Mouse (Mus musculus) myocyte (in vitro differentiated cells): ENCODE results near the gene Pip5kl1. TPM values are rescaled to one million over a fixed set of nuclear protein-coding genes. Genes with fewer than 3 reads are reported as not detected.
A peak's percentile ranks its signal among the peaks of the same experiment; 100 is the strongest.

ENCODE experiments used
- H3K27me3 ChIP-seq: one replicate; pipeline ENCODE4 v1.6.1; 2011; ENCODE audit not compliant: control insufficient read depth, insufficient read depth, insufficient read length
- H3K36me3 ChIP-seq: one replicate; pipeline ENCODE4 v1.6.1; 2011; ENCODE audit not compliant: control insufficient read depth, insufficient read depth
- H3K4me2 ChIP-seq: one replicate; pipeline ENCODE4 v1.6.1; 2011; ENCODE audit warnings: low read depth, control low read depth
- H3K4me3 ChIP-seq: one replicate; pipeline ENCODE4 v1.5.1; 2011; ENCODE audit warnings: mild to moderate bottlenecking, control low read depth, moderate library complexity
- H3K79me2 ChIP-seq: one replicate; pipeline ENCODE4 v1.6.1; 2011; ENCODE audit not compliant: control insufficient read depth, insufficient read depth
- H3ac ChIP-seq: one replicate; pipeline ENCODE4 v1.6.1; 2011; ENCODE audit not compliant: control insufficient read depth, insufficient read length
- CEBPB ChIP-seq: IDR thresholded peaks from 2 replicates; pipeline ENCODE4 v1.6.1; 2011; ENCODE audit warnings: mild to moderate bottlenecking, moderate library complexity; ENCODE audit not compliant: poor library complexity, insufficient read depth, severe bottlenecking
- E2F4 ChIP-seq: IDR thresholded peaks from one replicate; pipeline ENCODE4 v1.6.1; 2011; ENCODE audit warnings: mild to moderate bottlenecking, control low read depth, moderate library complexity; ENCODE audit not compliant: insufficient read depth
- MAX ChIP-seq: IDR thresholded peaks from one replicate; pipeline ENCODE4 v1.6.1; 2011; ENCODE audit warnings: low read depth, mild to moderate bottlenecking, control low read depth
- MYOD1 ChIP-seq, 3 experiments: IDR thresholded peaks; one replicate each; pipeline ENCODE4 v1.6.1; 2011; ENCODE audit warnings: control low read depth in 2 of 3, low read depth in 2 of 3, mild to moderate bottlenecking in 2 of 3, moderate library complexity in 1 of 3; ENCODE audit not compliant: insufficient read length in 2 of 3, control insufficient read depth in 1 of 3
- MYOG ChIP-seq, 3 experiments: IDR thresholded peaks; one replicate each; pipeline ENCODE4 v1.6.1; 2011; ENCODE audit warnings: control low read depth in 2 of 3, low read depth in 2 of 3, mild to moderate bottlenecking in 2 of 3; ENCODE audit not compliant: insufficient read length in 2 of 3, control insufficient read depth in 1 of 3, insufficient read depth in 1 of 3
- POLR2A ChIP-seq: IDR thresholded peaks from one replicate; pipeline ENCODE4 v1.6.1; 2011; ENCODE audit warnings: low read depth, mild to moderate bottlenecking, control low read depth, moderate library complexity; ENCODE audit not compliant: insufficient read length
- POLR2AphosphoS2 ChIP-seq: IDR thresholded peaks from one replicate; pipeline ENCODE4 v1.6.1; 2011; ENCODE audit warnings: low read depth, control low read depth; ENCODE audit not compliant: insufficient read length
- REST ChIP-seq: IDR thresholded peaks from one replicate; pipeline ENCODE4 v1.6.1; 2011; ENCODE audit warnings: mild to moderate bottlenecking, control low read depth, moderate library complexity; ENCODE audit not compliant: insufficient read depth, insufficient read length
- SRF ChIP-seq: IDR thresholded peaks from one replicate; pipeline ENCODE4 v1.6.1; 2011; ENCODE audit warnings: low read depth; ENCODE audit not compliant: control insufficient read depth, insufficient read length
- TCF12 ChIP-seq: IDR thresholded peaks from one replicate; pipeline ENCODE4 v1.6.1; 2011; ENCODE audit warnings: mild to moderate bottlenecking, control low read depth; ENCODE audit not compliant: poor library complexity, insufficient read depth, severe bottlenecking
- TCF3 ChIP-seq: IDR thresholded peaks from one replicate; pipeline ENCODE4 v1.6.1; 2011; ENCODE audit warnings: low read depth, control low read depth; ENCODE audit not compliant: insufficient read length
- USF1 ChIP-seq: IDR thresholded peaks from one replicate; pipeline ENCODE4 v1.6.1; 2011; ENCODE audit warnings: low read depth, mild to moderate bottlenecking, control low read depth, moderate library complexity
- polyA plus RNA-seq: library from polyadenylated mRNA; unstranded; fragments of >200 nt; fragmentation: generic; extraction: Trizol; gene quantifications from one replicate; pipeline ENCODE4 v1.2.1, GENCODE M21; 2012; ENCODE audit warnings: missing spikeins

The Pip5kl1 gene
- polyA plus RNA-seq, 1 experiment: 0.10 TPM

DNA sequence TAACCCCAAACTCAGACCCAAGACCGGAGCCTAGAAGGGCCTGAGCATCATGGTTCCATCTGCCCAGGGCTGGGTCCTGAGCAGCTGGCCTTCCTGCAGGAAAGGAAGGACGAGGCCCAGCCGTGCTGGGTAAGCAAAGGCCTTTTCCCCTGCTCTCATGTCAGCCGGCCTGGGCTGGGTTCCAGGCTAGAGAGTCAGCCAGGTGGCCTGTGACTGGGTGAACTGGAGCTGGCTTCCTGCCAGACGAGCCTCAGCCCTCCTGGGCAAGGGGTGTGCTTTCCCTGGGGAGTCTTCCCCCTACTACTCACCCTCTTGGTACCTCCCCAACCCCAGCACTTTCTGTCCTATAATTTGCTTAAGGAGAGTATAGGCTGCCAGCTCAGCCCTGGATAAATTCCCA is 6.4 kb upstream of the Pip5kl1 start:
- H3K36me3 ChIP-seq: no peaks in the 10 kb centered on the region
- H3K4me3 ChIP-seq: no peak overlapping the region
- no peak for TF ChIP-seq REST
- no peak for TF ChIP-seq POLR2A
- no peak for TF ChIP-seq TCF12
- no peak for TF ChIP-seq E2F4
- TF ChIP-seq POLR2AphosphoS2: no peak
- no peak for TF ChIP-seq CEBPB
- no peak for TF ChIP-seq SRF
- TF ChIP-seq TCF3: no peak
- no peak for TF ChIP-seq MAX
- no peak overlapping the region for H3K4me2 ChIP-seq
- H3K27me3 ChIP-seq: no peaks in the 10 kb centered on the region
- no peak overlapping the region for H3ac ChIP-seq
- peaks cover 21% of the 10 kb centered on the region for H3K79me2 ChIP-seq

DNA sequence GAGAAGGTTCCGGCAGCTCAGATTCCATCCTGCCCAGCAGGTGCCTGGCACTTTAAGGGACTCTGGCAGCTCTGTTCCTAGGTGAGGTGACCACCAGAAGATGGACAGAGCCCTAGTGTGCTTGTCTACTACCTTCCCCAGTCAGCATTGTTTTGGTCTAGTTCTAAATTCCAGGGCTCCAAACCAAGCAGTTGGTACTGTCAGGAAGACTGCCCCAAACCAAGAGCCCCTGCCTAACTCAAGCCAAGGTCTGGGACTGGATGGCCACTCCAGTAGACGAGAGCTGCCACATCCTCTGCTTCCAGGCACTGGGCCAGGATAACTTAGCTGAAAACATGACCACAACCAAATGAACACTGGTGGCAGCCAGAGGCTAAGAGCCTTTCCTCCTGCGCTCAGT is 5.7 kb upstream of the Pip5kl1 start:
- Histone ChIP-seq H3K36me3 (no peaks in the 10 kb centered on the region), H3K4me2 (no peak overlapping the region), H3K4me3 (no peak overlapping the region), H3ac (no peak overlapping the region), H3K79me2 (peaks cover 21% of the 10 kb centered on the region), H3K27me3 (no peaks in the 10 kb centered on the region)
- TF ChIP-seq CEBPB (no peak), MAX (no peak), TCF3 (no peak), MYOG (IDR thresholded peaks at IDR 0.05; ENCODE audit: control insufficient read depth in 1 of 3, insufficient read depth in 1 of 3, insufficient read length in 2 of 3, low read depth in 2 of 3) (no peak), E2F4 (no peak), REST (no peak), TCF12 (no peak), SRF (no peak), POLR2AphosphoS2 (no peak), USF1 (no peak), MYOD1 (IDR thresholded peaks at IDR 0.05; ENCODE audit: control insufficient read depth in 1 of 3, insufficient read length in 2 of 3, low read depth in 2 of 3) (no peak), POLR2A (no peak)

- TF ChIP-seq MYOG (IDR thresholded peaks at IDR 0.05; ENCODE audit: control insufficient read depth in 1 of 3, insufficient read depth in 1 of 3, insufficient read length in 2 of 3, low read depth in 2 of 3) (no peak), USF1 (peak; percentile 98), POLR2AphosphoS2 (peak; percentile 84), SRF (peak; percentile 71), TCF12 (no peak), POLR2A (peak; percentile 73), REST (no peak)
- Histone ChIP-seq H3ac (peak within 1 kb of the TSS; percentile 11), H3K79me2 (peaks cover 21% of the 10 kb centered on the region), H3K4me3 (peak within 1 kb of the TSS; percentile 84), H3K4me2 (peak within 1 kb of the TSS; percentile 83), H3K36me3 (no peaks in the 10 kb centered on the region), H3K27me3 (no peaks in the 10 kb centered on the region)
These were observed 3.7 kb upstream of the Pip5kl1 start, which contains the start of gene Dpm2 for GRCm38 (mm10) chr2:32570698-32571494. Dpm2 (plus strand) TSS chr2:32570858.

GRCm38 (mm10) chr2:32572196-32572595 is 2.4 kb upstream of the Pip5kl1 start:
- H3K4me2 ChIP-seq: peak overlapping the region; percentile 83
- peak overlapping the region; percentile 84 for H3K4me3 ChIP-seq
- H3K36me3 ChIP-seq: no peaks in the 10 kb centered on the region
- H3K27me3 ChIP-seq: no peaks in the 10 kb centered on the region
- H3ac ChIP-seq: no peak overlapping the region
- H3K79me2 ChIP-seq: peaks cover 21% of the 10 kb centered on the region
- TF ChIP-seq POLR2AphosphoS2 (no peak), POLR2A (no peak), TCF12 (no peak), CEBPB (no peak), SRF (no peak), E2F4 (no peak), MYOG (IDR thresholded peaks at IDR 0.05; ENCODE audit: control insufficient read depth in 1 of 3, insufficient read depth in 1 of 3, insufficient read length in 2 of 3, low read depth in 2 of 3) (no peak), USF1 (no peak), MAX (no peak), REST (no peak), MYOD1 (IDR thresholded peaks at IDR 0.05; ENCODE audit: control insufficient read depth in 1 of 3, insufficient read length in 2 of 3, low read depth in 2 of 3) (no peak)

GRCm38 (mm10) chr2:32574901-32575585 is 446 bp downstream of the Pip5kl1 start:
- no peak overlapping the region for H3ac ChIP-seq
- peak overlapping the region; percentile 4 for H3K4me2 ChIP-seq
- TF ChIP-seq TCF12: no peak
- TF ChIP-seq MYOG (IDR thresholded peaks at IDR 0.05; ENCODE audit: control insufficient read depth in 1 of 3, insufficient read depth in 1 of 3, insufficient read length in 2 of 3, low read depth in 2 of 3): no peak
- no peak for TF ChIP-seq POLR2A
- no peak for TF ChIP-seq E2F4
- TF ChIP-seq SRF: no peak
- TF ChIP-seq MAX: no peak
- TF ChIP-seq POLR2AphosphoS2: no peak
- no peak for TF ChIP-seq USF1
- TF ChIP-seq TCF3: no peak
- H3K79me2 ChIP-seq: peaks cover 21% of the 10 kb centered on the region
- H3K4me3 ChIP-seq: no peak overlapping the region
- no peaks in the 10 kb centered on the region for H3K36me3 ChIP-seq
- no peaks in the 10 kb centered on the region for H3K27me3 ChIP-seq
